Mouse (Mus musculus) liver, embryonic 11.5 days (tissue): ENCODE data around the gene Vwa8. TPM values are rescaled to one million over a fixed set of nuclear protein-coding genes. Genes with fewer than 3 reads are reported as not detected.

Source experiments
- ATAC-seq: fragments of 200-750 bp; cut with Nextera tagmentation; replicated peaks from 2 replicates; pipeline ENCODE4 v1.8.0; 2017; ENCODE audit warnings: moderate number of reproducible peaks, mild to moderate bottlenecking, moderate TSS enrichment, moderate library complexity; ENCODE audit not compliant: low FRiP score
- DNase-seq: peaks from one replicate; pipeline ENCODE4 v3.0.0-alpha.2; 2017; ENCODE audit warnings: low spot score
- H3K27ac ChIP-seq: fragments of 300-500 bp; sonication (generic); 2 replicates; pipeline ENCODE4 v1.5.1; 2014; ENCODE audit warnings: mild to moderate bottlenecking, low read depth, low read length, control low read depth
- H3K27me3 ChIP-seq: fragments of 300-500 bp; sonication (generic); replicated peaks from 2 replicates; pipeline ENCODE4 v1.6.1; 2014; ENCODE audit warnings: low read length, mixed read lengths; ENCODE audit not compliant: control insufficient read depth, insufficient read depth
- H3K36me3 ChIP-seq: fragments of 300-500 bp; sonication (generic); 2 replicates; pipeline ENCODE4 v1.6.1; 2014; ENCODE audit warnings: mild to moderate bottlenecking, low read length, moderate library complexity, mixed read lengths; ENCODE audit not compliant: control insufficient read depth, insufficient read depth
- H3K4me1 ChIP-seq: fragments of 300-500 bp; sonication (generic); replicated peaks from 2 replicates; pipeline ENCODE4 v1.6.1; 2014; ENCODE audit warnings: low read length, mixed read lengths; ENCODE audit not compliant: control insufficient read depth, insufficient read depth
- H3K4me2 ChIP-seq: fragments of 300-500 bp; sonication (generic); 2 replicates; pipeline ENCODE4 v1.6.1; 2014; ENCODE audit warnings: mild to moderate bottlenecking, control low read depth, moderate library complexity
- H3K4me3 ChIP-seq: fragments of 300-500 bp; sonication (generic); 2 replicates; pipeline ENCODE4 v1.5.1; 2014; ENCODE audit warnings: low read depth, low read length, control low read depth
- H3K9ac ChIP-seq: fragments of 300-500 bp; sonication (generic); 2 replicates; pipeline ENCODE4 v1.6.1; 2014; ENCODE audit warnings: low read depth, low read length, control low read depth
- H3K9me3 ChIP-seq: fragments of 300-500 bp; sonication (generic); 2 replicates; pipeline ENCODE4 v1.6.1; 2016; ENCODE audit warnings: low read length, inconsistent platforms, mixed read lengths; ENCODE audit not compliant: control insufficient read depth
- WGBS: fragments of 180-500 bp; shearing (Covaris S2); extraction: QIAGEN DNeasy Blood & Tissue Kit; methylation state at CpG from one replicate; pipeline ENCODE4 v1.1.7; 2014; 5-methylcytosine and 5-hydroxymethylcytosine counted together
- polyA plus RNA-seq: library from polyadenylated mRNA; unstranded; fragments of >200 nt; fragmentation: Nextera tagmentation; extraction: Ambion mirVana; gene quantifications from 2 replicates; pipeline ENCODE4 v1.2.1, GENCODE M21; 2014

The Vwa8 gene
- polyA plus RNA-seq, 1 experiment from 2014 or later: 12.6 TPM

- H3K4me1 ChIP-seq: no peaks in the 10 kb centered on the region
- no peak overlapping the region for H3K9ac ChIP-seq
- H3K27me3 ChIP-seq: no peaks in the 10 kb centered on the region
- no peak overlapping the region for H3K27ac ChIP-seq
- no peak for ATAC-seq
- no peaks in the 10 kb centered on the region for H3K36me3 ChIP-seq
- no peak overlapping the region for H3K4me2 ChIP-seq
- no peak overlapping the region for H3K4me3 ChIP-seq
- DNase-seq: peak; percentile 63
- H3K9me3 ChIP-seq: no peaks in the 10 kb centered on the region
- 36% methylated on average over 14 of the region's 14 CpGs for WGBS
Measured at GRCm38 (mm10) chr14:79106655-79107515, 258.0 kb downstream of the Vwa8 start.

- Histone ChIP-seq H3K4me1 (no peaks in the 10 kb centered on the region), H3K4me2 (no peak overlapping the region), H3K27me3 (no peaks in the 10 kb centered on the region), H3K9me3 (no peaks in the 10 kb centered on the region), H3K27ac (no peak overlapping the region), H3K36me3 (no peaks in the 10 kb centered on the region), H3K4me3 (no peak overlapping the region), H3K9ac (no peak overlapping the region)
- WGBS: 21% methylated on average over 1 of the region's 1 CpGs
- no peak for ATAC-seq
- no peak for DNase-seq
Measured at GRCm38 (mm10) chr14:79109375-79109774, 260.5 kb downstream of the Vwa8 start.

GRCm38 (mm10) chr14:79110012-79110411 lies 261.2 kb downstream of the Vwa8 start:
- Histone ChIP-seq H3K36me3 (no peaks in the 10 kb centered on the region), H3K9me3 (no peaks in the 10 kb centered on the region), H3K27ac (no peak overlapping the region), H3K4me3 (no peak overlapping the region), H3K4me2 (no peak overlapping the region), H3K4me1 (no peaks in the 10 kb centered on the region), H3K27me3 (no peaks in the 10 kb centered on the region), H3K9ac (no peak overlapping the region)
- DNase-seq: no peak
- WGBS: 48% methylated on average over 3 of the region's 3 CpGs
- no peak for ATAC-seq

DNA sequence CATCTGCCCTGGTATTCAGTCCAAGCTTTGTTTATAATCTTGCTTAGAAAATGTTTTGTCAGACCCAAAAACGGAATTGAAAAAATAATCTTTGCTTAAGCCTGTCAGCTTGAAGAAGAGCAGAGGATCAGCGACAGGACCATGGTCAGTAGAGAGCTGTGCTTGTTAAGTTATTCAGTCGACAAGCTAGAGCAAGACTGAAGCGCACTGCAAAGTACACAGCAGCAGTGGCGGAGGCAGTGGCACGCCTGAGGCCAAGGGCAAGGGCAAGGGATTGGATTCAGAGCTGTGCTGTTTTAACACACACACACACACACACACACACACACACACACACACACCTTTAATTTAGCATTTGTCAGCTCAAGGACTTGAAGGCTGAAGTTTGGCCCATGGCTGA lies 263.2 kb downstream of the Vwa8 start:
- H3K4me2 ChIP-seq: no peak overlapping the region
- H3K36me3 ChIP-seq: no peaks in the 10 kb centered on the region
- H3K4me1 ChIP-seq: no peaks in the 10 kb centered on the region
- H3K9ac ChIP-seq: no peak overlapping the region
- 70% methylated on average over 6 of the region's 6 CpGs for WGBS
- H3K27ac ChIP-seq: no peak overlapping the region
- no peak overlapping the region for H3K4me3 ChIP-seq
- H3K9me3 ChIP-seq: no peaks in the 10 kb centered on the region
- DNase-seq: no peak
- no peaks in the 10 kb centered on the region for H3K27me3 ChIP-seq
- ATAC-seq: no peak

DNA sequence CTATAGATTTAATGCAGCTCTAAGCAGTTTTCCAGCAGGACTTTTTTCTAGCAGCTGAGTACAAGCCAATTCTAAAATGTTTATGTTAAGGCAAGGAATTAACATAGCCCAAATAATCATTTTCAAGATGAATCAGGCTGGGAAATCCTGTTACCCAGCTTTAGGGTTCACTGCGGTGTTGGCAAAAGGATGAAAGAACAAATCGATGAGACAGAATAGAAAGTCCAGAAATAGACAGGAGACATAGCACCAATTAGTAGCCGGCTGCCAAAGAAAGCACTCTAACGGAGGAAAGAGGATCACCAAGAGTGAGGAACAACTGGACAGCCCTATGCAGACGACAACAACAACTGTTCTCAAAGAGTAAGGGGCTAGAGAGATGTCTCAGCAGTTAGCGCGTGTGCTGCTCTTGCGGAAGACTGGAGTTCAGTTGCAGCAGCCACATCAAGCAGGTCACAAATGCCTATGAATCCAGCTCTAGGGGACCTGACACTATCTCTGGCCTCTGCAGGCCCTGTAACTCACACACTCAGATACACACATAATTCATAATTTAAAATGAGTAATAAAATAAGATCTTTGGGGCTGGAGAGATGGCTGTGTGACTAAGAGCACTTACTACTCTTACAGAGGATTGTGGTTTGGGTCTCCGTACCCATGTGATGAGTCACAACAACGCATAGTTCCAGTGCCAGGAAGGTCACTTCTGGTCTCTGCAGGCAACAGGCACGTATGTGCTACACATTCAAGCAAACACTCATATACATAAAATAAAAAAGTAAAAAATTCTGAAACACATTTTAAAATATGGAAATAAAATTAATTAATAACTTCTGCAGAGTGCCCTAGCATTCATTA lies 265.9 kb downstream of the Vwa8 start:
- H3K27ac ChIP-seq: no peak overlapping the region
- H3K4me1 ChIP-seq: no peaks in the 10 kb centered on the region
- no peaks in the 10 kb centered on the region for H3K36me3 ChIP-seq
- ATAC-seq (no peak), DNase-seq (no peak)
- no peaks in the 10 kb centered on the region for H3K27me3 ChIP-seq
- H3K4me2 ChIP-seq: no peak overlapping the region
- no peaks in the 10 kb centered on the region for H3K9me3 ChIP-seq
- H3K4me3 ChIP-seq: no peak overlapping the region
- no peak overlapping the region for H3K9ac ChIP-seq
- 84% methylated on average over 11 of the region's 11 CpGs for WGBS

DNA sequence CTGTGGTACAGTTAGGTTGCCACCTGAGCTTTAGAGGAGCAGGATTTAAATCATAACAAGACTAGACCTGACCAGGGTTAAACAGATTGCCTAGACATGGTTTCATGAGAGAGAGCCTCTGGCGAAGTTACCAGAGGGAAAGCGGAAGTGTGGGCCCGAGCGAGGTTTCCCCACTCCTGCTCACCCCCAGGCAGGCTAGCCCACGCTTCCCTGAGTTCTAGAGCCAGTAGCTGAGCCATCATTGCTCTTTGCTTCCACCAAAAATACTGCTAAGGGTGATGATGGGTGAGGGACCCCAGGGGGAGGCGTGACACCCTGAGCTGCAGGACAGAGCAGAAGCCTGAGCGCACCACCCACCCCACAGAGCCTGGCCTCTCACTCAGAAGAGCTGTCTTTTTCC lies 269.6 kb downstream of the Vwa8 start:
- WGBS: 83% methylated on average over 7 of the region's 7 CpGs
- no peak for ATAC-seq
- no peaks in the 10 kb centered on the region for H3K9me3 ChIP-seq

GRCm38 (mm10) chr14:79119354-79119753 lies 270.5 kb downstream of the Vwa8 start:
- no peak overlapping the region for H3K4me2 ChIP-seq
- H3K27me3 ChIP-seq: no peaks in the 10 kb centered on the region
- DNase-seq: no peak
- no peaks in the 10 kb centered on the region for H3K4me1 ChIP-seq
- H3K9me3 ChIP-seq: no peaks in the 10 kb centered on the region
- ATAC-seq: no peak
- 82% methylated on average over 9 of the region's 9 CpGs for WGBS
- no peak overlapping the region for H3K9ac ChIP-seq
- H3K36me3 ChIP-seq: no peaks in the 10 kb centered on the region
- no peak overlapping the region; the same call in 1 of the 2 replicates for H3K27ac ChIP-seq
- H3K4me3 ChIP-seq: no peak overlapping the region

More for the DNA sequence above, 269.6 kb downstream of the Vwa8 start:
- Histone ChIP-seq H3K36me3 (no peaks in the 10 kb centered on the region), H3K4me1 (no peaks in the 10 kb centered on the region), H3K4me3 (no peak overlapping the region), H3K27ac (no peak overlapping the region), H3K27me3 (no peaks in the 10 kb centered on the region), H3K4me2 (no peak overlapping the region), H3K9ac (no peak overlapping the region)
- no peak for DNase-seq

- ATAC-seq: no peak
- 83% methylated on average over 11 of the region's 11 CpGs for WGBS
Measured at GRCm38 (mm10) chr14:79120681-79121080, 271.8 kb downstream of the Vwa8 start.

More at GRCm38 (mm10) chr14:79120681-79121080, 271.8 kb downstream of the Vwa8 start:
- Histone ChIP-seq H3K36me3 (no peaks in the 10 kb centered on the region), H3K27ac (no peak overlapping the region), H3K27me3 (no peaks in the 10 kb centered on the region), H3K9me3 (no peaks in the 10 kb centered on the region), H3K4me1 (no peaks in the 10 kb centered on the region), H3K9ac (no peak overlapping the region), H3K4me2 (no peak overlapping the region), H3K4me3 (no peak overlapping the region)
- no peak for DNase-seq
